Mouse (Mus musculus) hindbrain, embryonic 10.5 days (tissue): ENCODE measurements at regions not wholly inside any gene's neighbourhood (a gene's known extent, or its start where the extent isn't known, plus 50 kb on each side); places are given as distances from the start of the nearest gene placed in this dataset.

ENCODE experiments used
- DNase-seq: peaks from one replicate; pipeline ENCODE4 v3.0.0-alpha.2; 2017; ENCODE audit warnings: low spot score
- H3K27ac ChIP-seq: fragments of 300-500 bp; sonication (generic); 2 replicates; pipeline ENCODE4 v1.5.1; 2016; ENCODE audit warnings: mild to moderate bottlenecking, moderate library complexity
- H3K27me3 ChIP-seq: fragments of 300-500 bp; sonication (generic); 2 replicates; pipeline ENCODE4 v1.6.1; 2016; ENCODE audit warnings: mild to moderate bottlenecking; ENCODE audit not compliant: poor library complexity, insufficient read depth, severe bottlenecking
- H3K36me3 ChIP-seq: fragments of 300-500 bp; sonication (generic); 2 replicates; pipeline ENCODE4 v1.6.1; 2016; ENCODE audit warnings: mild to moderate bottlenecking, moderate library complexity
- H3K4me1 ChIP-seq: fragments of 300-500 bp; sonication (generic); replicated peaks from 2 replicates; pipeline ENCODE4 v1.6.1; 2016; ENCODE audit warnings: mild to moderate bottlenecking
- H3K4me3 ChIP-seq: fragments of 300-500 bp; sonication (generic); 2 replicates; pipeline ENCODE4 v1.5.1; 2016; ENCODE audit warnings: mild to moderate bottlenecking, moderate library complexity
- H3K9me3 ChIP-seq: fragments of 300-500 bp; sonication (generic); 2 replicates; pipeline ENCODE4 v1.6.1; 2016; ENCODE audit warnings: mild to moderate bottlenecking, moderate library complexity
- WGBS: fragments of 180-500 bp; shearing (Covaris S2); methylation state at CpG from one replicate; pipeline ENCODE4 v1.1.7; 2016; 5-methylcytosine and 5-hydroxymethylcytosine counted together

GRCm38 (mm10) chrX:10883729-10884464 lies 169.1 kb downstream of the Mid1ip1 start:
- H3K27ac ChIP-seq, result no peak overlapping the region
- H3K9me3 ChIP-seq, result no peaks in the 10 kb centered on the region
- 0 out of 2 replicates have a peak, but pooled peaks cover 1% of the 10 kb centered on the region for H3K27me3 ChIP-seq
- 74% methylated on average over 11 of the region's 11 CpGs for WGBS
- no peak for DNase-seq
- H3K36me3 ChIP-seq, result no peaks in the 10 kb centered on the region
- no peak overlapping the region for H3K4me3 ChIP-seq
- H3K4me1 ChIP-seq, result 0 out of 2 replicates have a peak, but pooled peaks cover 3% of the 10 kb centered on the region

DNA sequence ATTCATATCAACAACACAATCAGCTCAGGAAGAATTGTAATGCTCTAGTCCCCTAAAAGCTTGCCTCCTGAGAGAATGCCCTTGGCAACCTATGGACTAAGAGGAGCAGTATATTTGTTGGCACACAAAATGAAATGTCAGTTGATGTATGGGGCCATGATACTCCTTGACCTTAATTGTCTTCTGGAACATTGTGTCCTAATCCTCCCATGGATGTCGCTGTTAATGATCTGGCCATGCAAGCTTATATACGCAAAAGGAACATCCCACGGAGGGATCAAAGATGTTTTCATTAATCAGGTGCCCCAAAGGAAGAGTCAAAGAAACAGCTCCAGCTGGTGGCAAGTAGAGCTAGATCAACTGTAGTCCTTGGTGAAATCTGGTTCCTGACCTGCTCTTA lies 178.0 kb downstream of the Mid1ip1 start:
- H3K36me3 ChIP-seq, result no peaks in the 10 kb centered on the region
- DNase-seq, result no peak
- no peaks in the 10 kb centered on the region for H3K4me1 ChIP-seq
- H3K27ac ChIP-seq, result no peak overlapping the region
- H3K4me3 ChIP-seq, result no peak overlapping the region
- H3K9me3 ChIP-seq, result no peaks in the 10 kb centered on the region
- H3K27me3 ChIP-seq, result no peaks in the 10 kb centered on the region
- 89% methylated on average over 3 of the region's 3 CpGs for WGBS

DNA sequence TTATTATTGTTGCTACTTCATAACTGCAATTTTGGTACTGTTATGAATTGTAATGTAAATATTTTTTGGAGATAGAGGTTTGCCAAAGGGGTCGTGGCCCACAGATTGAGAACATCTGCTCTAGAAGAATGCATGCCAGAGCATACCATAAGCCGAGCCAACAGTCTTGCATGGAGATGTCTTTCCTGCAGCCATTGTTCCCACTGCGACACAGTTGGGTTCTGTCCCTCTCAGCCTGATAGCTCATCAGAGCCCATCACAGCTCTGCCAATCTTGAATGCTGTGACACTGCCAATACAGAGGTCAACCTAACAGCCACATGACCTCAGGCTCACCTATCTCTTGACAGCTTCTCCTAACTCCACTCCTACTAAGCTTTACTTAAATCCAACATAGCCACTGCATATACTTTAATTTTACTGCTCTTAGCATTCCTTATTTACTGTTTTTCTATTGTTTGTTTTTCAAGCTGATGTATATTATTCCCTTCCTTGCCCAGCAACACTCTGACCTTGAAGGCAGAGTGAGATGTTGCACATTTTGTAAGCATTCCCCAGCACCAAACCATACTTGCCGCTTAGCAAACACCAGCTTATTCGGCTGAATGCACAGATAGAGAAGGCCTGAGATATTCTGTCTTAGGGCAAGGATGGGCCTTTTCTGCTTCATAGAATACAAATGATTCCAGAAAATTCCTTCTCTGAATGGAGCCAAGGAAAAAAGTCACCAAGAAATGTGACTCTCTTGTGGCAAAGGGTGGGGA lies 181.6 kb downstream of the Mid1ip1 start:
- H3K4me1 ChIP-seq, result no peaks in the 10 kb centered on the region
- no peaks in the 10 kb centered on the region for H3K27me3 ChIP-seq
- DNase-seq, result no peak
- H3K4me3 ChIP-seq, result no peak overlapping the region
- no peaks in the 10 kb centered on the region for H3K9me3 ChIP-seq
- 83% methylated on average over 5 of the region's 5 CpGs for WGBS
- H3K36me3 ChIP-seq, result no peaks in the 10 kb centered on the region
- H3K27ac ChIP-seq, result no peak overlapping the region

GRCm38 (mm10) chrX:10902686-10903085 lies 187.9 kb downstream of the Mid1ip1 start:
- 95% methylated on average over 4 of the region's 4 CpGs for WGBS
- peaks cover 3% of the 10 kb centered on the region; the same call in 1 of the 2 replicates for H3K27me3 ChIP-seq
- H3K4me1 ChIP-seq, result no peaks in the 10 kb centered on the region
- no peak overlapping the region for H3K4me3 ChIP-seq
- no peak overlapping the region for H3K27ac ChIP-seq
- H3K9me3 ChIP-seq, result no peaks in the 10 kb centered on the region
- no peak for DNase-seq
- no peaks in the 10 kb centered on the region for H3K36me3 ChIP-seq

DNA sequence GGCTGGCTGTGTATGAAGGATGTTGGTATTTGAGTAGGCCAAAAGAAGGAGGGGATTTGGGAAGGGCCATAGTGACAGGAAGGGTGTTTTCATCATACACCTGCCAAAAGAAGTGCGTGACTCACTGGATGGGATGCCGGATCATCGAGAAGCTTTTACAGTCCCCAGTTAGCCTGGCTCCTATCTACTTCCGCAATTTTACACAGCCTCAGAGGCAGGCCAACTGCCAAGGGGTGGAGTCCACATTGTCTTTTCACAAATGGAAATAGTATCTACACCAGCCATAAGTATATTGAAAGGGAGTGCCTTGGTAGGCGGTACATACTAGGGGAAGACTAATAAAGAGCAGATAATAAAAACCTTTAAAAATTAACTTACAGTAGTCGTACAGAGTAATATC lies 189.3 kb downstream of the Mid1ip1 start:
- Histone ChIP-seq H3K27ac (no peak overlapping the region), H3K9me3 (no peaks in the 10 kb centered on the region), H3K27me3 (peaks cover 3% of the 10 kb centered on the region; the same call in 1 of the 2 replicates), H3K36me3 (no peaks in the 10 kb centered on the region), H3K4me3 (no peak overlapping the region), H3K4me1 (no peaks in the 10 kb centered on the region)
- WGBS, result 94% methylated on average over 6 of the region's 6 CpGs
- no peak for DNase-seq

GRCm38 (mm10) chrX:10904889-10905288 lies 190.1 kb downstream of the Mid1ip1 start:
- WGBS, result 49% methylated on average over 3 of the region's 3 CpGs
- no peaks in the 10 kb centered on the region for H3K4me1 ChIP-seq
- H3K27ac ChIP-seq, result no peak overlapping the region
- no peak for DNase-seq
- no peaks in the 10 kb centered on the region for H3K36me3 ChIP-seq
- no peak overlapping the region for H3K4me3 ChIP-seq
- peaks cover 10% of the 10 kb centered on the region; the same call in 1 of the 2 replicates for H3K27me3 ChIP-seq
- no peaks in the 10 kb centered on the region for H3K9me3 ChIP-seq

DNA sequence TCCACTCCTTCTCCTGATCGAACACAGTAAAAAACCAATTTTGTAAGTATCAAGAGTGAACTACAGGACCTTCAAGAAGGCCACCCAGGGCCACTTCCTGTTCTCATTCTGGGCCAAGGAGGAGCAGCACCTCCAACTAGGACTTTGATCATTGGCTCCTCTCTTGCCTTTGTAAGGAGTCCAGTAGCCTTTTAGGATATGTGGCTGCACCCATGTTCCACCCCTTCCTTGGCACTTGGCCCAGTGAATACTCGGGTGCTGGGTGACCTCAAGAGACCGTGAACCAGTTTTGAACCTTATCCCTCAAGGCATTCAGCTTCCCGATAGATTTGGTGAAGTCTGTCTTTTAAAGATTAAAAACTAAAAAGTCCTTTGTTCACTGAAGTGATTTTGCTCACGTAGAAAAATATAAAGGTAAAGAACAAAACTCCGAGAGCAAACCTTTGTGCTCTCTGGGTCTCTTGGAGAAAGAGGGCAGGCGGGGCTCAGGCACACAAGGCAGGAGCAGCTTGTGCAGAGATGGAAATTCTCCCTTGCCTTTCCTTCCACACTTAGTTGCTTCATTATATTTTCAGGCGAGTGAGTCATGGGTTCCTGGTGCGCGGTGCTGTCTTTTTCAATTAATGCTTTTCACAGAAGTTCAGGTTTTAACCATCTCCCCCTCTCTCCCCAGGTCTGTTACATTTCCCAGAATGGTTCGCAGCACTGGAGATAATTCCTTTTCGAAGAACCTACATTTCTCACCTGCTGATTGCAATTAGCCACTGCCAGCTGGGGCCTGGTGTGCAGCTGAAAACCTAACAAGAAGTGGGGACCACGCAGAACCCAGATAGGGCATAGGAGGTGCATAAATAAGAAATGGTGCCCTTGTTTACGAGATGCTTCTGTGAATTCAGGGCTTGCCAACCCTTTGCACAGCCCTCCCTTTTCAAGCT lies 196.6 kb downstream of the Mid1ip1 start:
- no peaks in the 10 kb centered on the region for H3K9me3 ChIP-seq
- H3K27ac ChIP-seq, result no peak overlapping the region
- DNase-seq, result no peak
- 86% methylated on average over 14 of the region's 14 CpGs for WGBS
- no peak overlapping the region for H3K4me3 ChIP-seq
- H3K36me3 ChIP-seq, result no peaks in the 10 kb centered on the region
- H3K27me3 ChIP-seq, result peaks cover 8% of the 10 kb centered on the region; the same call in 1 of the 2 replicates
- no peaks in the 10 kb centered on the region for H3K4me1 ChIP-seq
